Mouse (Mus musculus): ENCODE measurements at regions not wholly inside any gene's neighbourhood (a gene's known extent, or its start where the extent isn't known, plus 50 kb on each side); places are given as distances from the start of the nearest gene placed in this dataset.

DNA sequence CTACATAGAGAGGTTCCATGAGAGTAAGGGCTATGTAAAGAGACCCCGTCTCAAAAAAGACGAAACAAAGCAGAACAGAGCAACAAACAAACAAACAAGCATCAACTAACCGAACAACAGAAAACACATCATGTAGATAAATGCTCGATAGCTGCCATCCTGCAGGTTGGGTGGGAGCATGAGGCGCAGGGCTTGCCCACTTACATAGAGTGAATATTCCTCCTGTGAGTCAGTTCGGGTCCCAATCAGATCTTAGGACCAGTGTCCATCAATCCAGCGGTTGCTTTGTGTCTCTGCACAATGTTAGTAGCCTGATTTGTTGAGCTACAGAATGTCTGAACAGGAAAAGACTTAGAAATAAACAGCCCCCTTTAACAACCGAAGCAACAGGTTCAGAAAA is 129.4 kb upstream of the Rcn1 start:
- TF ChIP-seq CTCF (IDR thresholded peaks at IDR 0.05; ENCODE audit: low read depth) (no peak), EP300 (IDR thresholded peaks at IDR 0.05; ENCODE audit: low read depth) (no peak)

All from heart, postnatal 0 days (tissue).